Mouse (Mus musculus) cerebellum, adult 11 months (tissue): ENCODE measurements around the gene Vcam1.
A peak's percentile ranks its signal among the peaks of the same experiment; 100 is the strongest.

ENCODE experiments used
- DNase-seq: peaks from one replicate; pipeline ENCODE4 v3.0.0; 2022

Gene Vcam1

GRCm38 (mm10) chr3:116126508-116127190 lies 2.8 kb downstream of the Vcam1 start:
- no peak for DNase-seq

- DNase-seq, result no peak
Measured at GRCm38 (mm10) chr3:116126070-116126469, 3.4 kb downstream of the Vcam1 start.

- DNase-seq, result no peak
Measured at GRCm38 (mm10) chr3:116123827-116124226, 5.7 kb downstream of the Vcam1 start.

- no peak for DNase-seq
Measured at GRCm38 (mm10) chr3:116122696-116123095, 6.8 kb downstream of the Vcam1 start.

- DNase-seq, result no peak
Measured at GRCm38 (mm10) chr3:116121026-116121425, 8.5 kb downstream of the Vcam1 start.

DNA sequence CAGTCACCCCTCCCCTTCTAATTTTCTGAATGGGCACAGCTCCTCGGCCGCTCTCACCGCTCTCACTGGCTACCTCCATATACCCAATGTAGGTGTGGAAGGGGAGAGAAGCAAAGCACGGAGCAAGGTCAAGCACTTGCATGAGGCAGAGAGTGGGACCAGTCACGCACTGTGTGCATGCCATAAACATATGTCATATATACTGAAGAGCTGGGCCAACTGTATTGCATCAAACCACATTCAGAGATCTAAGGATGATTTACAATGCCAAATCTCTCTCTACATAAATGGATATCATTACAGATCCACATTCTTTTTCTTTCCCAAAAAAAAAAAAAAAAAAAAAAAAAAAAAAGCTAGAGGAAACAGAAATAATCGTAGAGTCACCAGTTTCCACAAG lies 9.1 kb downstream of the Vcam1 start:
- DNase-seq, result no peak

- DNase-seq, result no peak
Measured at GRCm38 (mm10) chr3:116119162-116119561, 10.3 kb downstream of the Vcam1 start.

DNA sequence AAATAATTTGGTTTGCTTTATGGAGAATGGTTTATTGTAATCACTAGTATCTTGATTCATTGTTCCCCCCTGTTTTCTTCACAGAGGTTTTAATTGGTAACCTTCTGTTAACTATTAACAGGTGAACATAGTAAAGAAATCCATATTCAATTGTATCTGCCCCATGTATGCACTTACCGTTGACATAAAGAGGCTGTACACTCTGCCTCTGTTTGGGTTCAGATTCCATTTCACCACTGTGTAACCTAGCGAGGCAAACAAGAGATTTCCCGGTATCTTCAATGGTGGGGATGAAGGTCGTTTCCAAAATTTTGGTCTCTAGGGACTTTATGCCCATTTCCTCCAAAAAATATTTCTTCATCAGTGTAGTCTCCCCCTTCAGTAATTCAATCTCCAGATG lies 12.4 kb downstream of the Vcam1 start:
- no peak for DNase-seq

DNA sequence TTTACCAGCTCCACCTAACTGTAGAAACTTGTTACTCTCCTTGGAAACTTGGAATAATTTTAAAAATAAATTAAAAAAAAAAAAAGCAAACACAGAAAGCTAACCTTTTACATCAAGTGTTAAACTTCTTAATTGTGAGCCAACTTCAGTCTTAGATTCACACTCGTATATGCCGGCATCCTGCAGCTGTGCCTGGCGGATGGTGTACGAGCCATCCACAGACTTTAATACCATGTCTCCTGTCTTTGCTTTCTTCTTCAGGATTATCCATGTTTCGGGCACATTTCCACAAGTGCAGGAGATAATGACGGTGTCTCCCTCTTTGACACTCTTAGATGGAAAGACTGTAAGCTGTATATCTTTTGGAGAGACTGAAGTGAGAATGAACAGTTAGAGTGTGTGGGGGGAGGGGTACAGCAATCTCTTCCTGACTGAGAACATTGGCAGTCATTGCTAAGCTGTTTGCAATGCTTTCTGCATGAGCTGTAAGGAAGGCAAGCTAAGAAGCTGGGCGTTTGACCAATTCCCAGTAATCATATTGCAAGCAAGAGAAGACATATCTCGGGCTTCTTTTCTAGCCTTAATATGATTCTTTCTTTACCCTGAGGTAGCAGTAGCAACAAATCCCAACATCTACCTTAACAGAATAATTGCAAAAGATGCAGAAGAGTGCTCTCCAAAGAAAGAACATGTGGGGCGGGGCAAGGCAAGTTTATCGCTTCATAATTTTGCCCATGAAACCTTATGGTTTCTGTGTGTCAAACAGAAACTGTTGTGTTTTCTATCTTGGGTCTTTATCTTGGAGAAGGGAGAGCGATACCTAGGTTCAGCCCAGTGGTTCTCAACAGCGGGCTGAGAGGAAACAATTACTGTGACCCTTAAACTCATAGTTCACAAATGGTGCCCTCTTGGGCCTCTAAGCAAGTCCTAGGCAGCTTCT lies 15.0 kb downstream of the Vcam1 start:
- no peak for DNase-seq

GRCm38 (mm10) chr3:116113443-116114241 lies 15.8 kb downstream of the Vcam1 start:
- no peak for DNase-seq

DNA sequence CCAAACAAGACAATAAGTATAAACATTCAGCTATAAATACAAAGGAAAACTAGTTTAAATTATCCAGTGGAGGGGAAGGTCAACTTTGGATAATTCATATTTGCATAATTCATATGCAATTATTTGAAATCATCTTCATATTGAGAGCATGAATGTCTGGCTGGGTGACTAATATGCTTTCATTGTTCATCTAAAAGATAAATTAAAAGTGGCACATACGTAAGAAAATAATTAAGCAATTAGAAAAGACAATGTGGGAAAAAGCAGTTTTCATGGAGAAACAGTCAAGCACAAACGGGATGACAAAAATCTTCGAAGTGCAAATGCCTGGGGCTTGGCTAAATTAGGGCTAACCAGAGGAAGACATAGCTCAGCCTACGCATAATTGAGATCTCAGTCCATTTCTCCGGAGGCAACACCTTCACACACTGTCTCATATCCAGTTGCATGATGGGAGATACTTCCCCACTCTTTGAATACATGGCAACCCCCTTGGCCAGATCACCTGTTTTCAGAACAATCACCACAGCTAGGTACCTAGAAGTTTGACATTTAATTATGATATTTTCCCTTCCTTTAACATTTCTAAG lies 16.6 kb downstream of the Vcam1 start:
- no peak for DNase-seq

- DNase-seq, result no peak
Measured at GRCm38 (mm10) chr3:116105713-116106112, 23.8 kb downstream of the Vcam1 start.

GRCm38 (mm10) chr3:116104866-116105647 lies 24.4 kb downstream of the Vcam1 start:
- peak; percentile 41 for DNase-seq

DNA sequence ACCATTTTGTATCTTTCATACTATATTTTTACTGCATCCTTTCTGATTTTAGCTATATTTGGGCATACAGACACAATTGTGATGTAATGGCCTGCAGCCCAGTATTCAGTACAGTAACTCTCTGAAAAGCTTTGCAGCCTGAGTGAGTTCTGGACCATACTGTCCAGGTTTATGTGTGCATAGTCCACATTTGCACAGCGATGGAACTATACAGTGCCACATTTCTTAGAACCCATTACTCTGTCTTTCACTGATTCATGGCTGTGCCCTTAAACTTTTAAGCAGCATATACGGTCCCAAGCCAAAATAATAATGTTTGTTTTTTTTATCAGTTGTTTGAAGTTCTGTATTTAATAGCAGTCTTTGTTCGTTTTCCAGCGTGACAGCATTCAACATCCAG lies 25.2 kb downstream of the Vcam1 start:
- DNase-seq, result no peak

DNA sequence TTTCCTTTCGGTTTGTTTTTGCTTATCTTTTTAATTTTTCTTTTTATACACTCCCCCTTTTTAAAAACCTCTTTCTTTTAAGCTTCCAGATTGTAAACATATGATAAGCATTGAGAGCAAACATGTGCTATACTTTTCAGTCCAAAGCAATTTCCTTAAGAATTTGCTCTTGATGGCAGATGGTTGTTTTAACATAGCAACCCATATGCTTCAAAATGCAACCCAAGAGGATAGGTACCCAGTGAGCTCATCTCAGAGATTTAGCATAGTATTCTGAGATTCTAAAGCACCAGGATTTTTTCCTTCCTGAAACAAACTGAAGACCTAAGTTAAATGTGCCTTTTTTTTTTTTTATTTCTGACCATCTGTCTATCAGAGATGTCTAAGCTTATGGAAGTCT lies 28.6 kb downstream of the Vcam1 start:
- no peak for DNase-seq

GRCm38 (mm10) chr3:116095934-116096333 lies 33.6 kb downstream of the Vcam1 start:
- no peak for DNase-seq

GRCm38 (mm10) chr3:116095312-116095711 lies 34.2 kb downstream of the Vcam1 start:
- no peak for DNase-seq

DNA sequence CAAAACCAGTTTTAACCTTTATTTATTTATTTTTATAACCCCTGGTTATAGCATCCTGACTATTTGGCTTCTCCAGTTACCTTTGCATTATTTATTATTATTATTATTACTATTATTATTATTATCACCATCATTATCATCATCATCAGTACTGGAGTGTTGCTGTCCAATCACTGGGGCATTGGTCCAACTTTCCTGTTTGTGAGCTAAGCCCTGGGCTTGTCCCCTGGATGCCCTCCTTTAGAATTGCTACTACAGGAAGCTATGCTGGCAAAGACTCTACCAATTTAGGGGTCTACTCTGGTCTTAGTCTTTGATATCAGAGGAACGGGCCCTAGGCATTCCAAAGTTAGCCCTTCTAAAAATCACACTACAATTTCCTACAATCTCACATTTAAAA lies 34.6 kb downstream of the Vcam1 start:
- DNase-seq, result no peak

DNA sequence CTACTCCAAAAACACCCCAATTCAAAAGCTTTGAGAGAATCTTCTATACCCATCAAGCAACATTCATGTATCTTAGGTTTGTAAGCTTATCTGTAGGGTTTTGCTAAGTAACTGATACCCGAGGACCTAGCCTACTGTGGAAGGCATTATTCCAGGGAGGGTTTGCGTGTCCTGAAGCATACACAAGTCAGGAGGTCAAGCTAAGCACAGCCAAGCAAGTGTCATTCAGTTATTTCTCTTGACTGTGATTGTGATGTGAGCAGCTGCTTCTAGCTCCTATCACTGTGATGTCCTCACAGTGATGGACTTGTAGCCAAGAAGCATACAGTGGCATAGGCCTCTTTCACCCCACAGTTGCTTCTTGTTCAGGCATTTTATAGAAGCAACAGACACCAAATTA lies 35.2 kb downstream of the Vcam1 start:
- no peak for DNase-seq

DNA sequence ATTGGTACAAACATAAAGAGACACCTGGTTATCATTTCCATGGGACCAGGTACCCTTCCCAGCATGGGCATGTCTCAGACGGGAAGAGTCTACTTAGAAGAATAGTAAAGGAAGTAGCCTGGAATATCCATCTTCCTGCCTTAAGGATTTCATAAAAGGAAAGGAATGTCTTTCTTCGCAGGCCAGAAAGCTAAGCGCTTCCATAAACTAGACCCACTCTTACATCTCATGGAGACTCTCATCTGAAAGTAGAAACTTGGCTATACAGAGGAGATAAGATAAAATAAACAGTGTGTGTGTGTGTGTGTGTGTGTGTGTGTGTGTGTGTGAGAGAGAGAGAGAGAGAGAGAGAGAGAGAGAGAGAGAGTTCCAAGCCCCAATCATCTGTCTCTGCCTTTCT lies 36.9 kb downstream of the Vcam1 start:
- no peak for DNase-seq

DNA sequence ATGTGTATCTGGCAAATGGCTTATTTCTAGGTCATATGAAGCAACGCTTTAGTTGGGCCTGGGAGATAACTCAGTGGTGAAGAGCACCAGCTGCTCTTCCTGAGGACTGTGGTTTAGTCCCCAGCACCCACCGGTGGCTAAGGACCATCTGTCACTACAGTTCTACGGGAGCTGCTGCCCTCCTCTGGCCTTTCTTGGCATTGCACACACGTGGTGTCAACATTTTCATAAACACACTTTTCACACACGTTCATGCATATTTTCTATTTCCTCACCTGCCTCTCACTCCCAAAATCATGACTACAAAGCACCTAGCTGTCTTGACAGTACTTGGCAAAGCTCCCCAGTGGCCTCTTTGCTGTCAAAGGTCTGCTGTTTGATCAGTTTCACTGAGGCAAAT lies 37.8 kb downstream of the Vcam1 start:
- no peak for DNase-seq

- no peak for DNase-seq
Measured at GRCm38 (mm10) chr3:116085962-116086361, 43.5 kb downstream of the Vcam1 start.
